Comparison of ENCODE assay signal across 17 mouse cellular contexts in genomic region chr14:73452321-73453082, GRCm38 (mm10). TPM values are rescaled to one million over a fixed set of nuclear protein-coding genes. Genes with fewer than 3 reads are reported as not detected.
DNase-seq lines count a peak whose midpoint lies in the region; ATAC-seq and TF ChIP-seq lines count a peak whose summit lies in the region.
"Had no signal": no experiment of that assay in that cellular context is flagged by ENCODE, and none has a peak within 500 bp of the region (broad histone marks: within the 10 kb centered on the region; RNA-seq: fewer than 3 reads in every experiment).

No protein-coding gene starts in this region.

- no peak overlapping the region for H3K9ac ChIP-seq in liver, embryonic 14.5 days (replicated peaks)
- H3K9ac ChIP-seq in stomach, postnatal 0 days (ENCODE audit: low read length): no peak overlapping the region
- H3K9ac ChIP-seq: forebrain, embryonic 15.5 days; hindbrain, embryonic 15.5 days; limb, embryonic 12.5 days; midbrain, embryonic 13.5 days; neural tube, embryonic 15.5 days had no signal

- H3K27me3 ChIP-seq in kidney, adult 2 months (replicated peaks; ENCODE audit: control insufficient read depth, insufficient read depth, low read length): no peaks in the 10 kb centered on the region
- no peaks in the 10 kb centered on the region for H3K27me3 ChIP-seq in liver, embryonic 14.5 days (ENCODE audit: control insufficient read depth, insufficient read depth, low read length)
- no peaks in the 10 kb centered on the region for H3K27me3 ChIP-seq in stomach, postnatal 0 days (ENCODE audit: control insufficient read depth, insufficient read depth, low read length)
- H3K27me3 ChIP-seq: forebrain, embryonic 15.5 days; hindbrain, embryonic 15.5 days; limb, embryonic 12.5 days; midbrain, embryonic 13.5 days had no signal

- no peak for TF ChIP-seq POLR2A in kidney, adult 2 months (IDR thresholded peaks at IDR 0.05; ENCODE audit: low read depth, low read length)

- 0 out of 2 replicates have a peak, but pooled peaks have one; percentile 35 for ATAC-seq in liver, embryonic 14.5 days (ENCODE audit: insufficient read depth)
- ATAC-seq in stomach, postnatal 0 days (ENCODE audit: low FRiP score, low TSS enrichment): no peak
- ATAC-seq: forebrain, embryonic 15.5 days; midbrain, embryonic 13.5 days had no signal

- H3K4me2 ChIP-seq in liver, embryonic 14.5 days (ENCODE audit: low read depth): no peak overlapping the region
- no peak overlapping the region; the same call in 1 of the 2 replicates for H3K4me2 ChIP-seq in stomach, postnatal 0 days (replicated peaks; ENCODE audit: low read depth)
- H3K4me2 ChIP-seq: forebrain, embryonic 15.5 days; hindbrain, embryonic 15.5 days; limb, embryonic 12.5 days; midbrain, embryonic 13.5 days; neural tube, embryonic 15.5 days had no signal

- no peaks in the 10 kb centered on the region for H3K36me3 ChIP-seq in kidney, adult 2 months (ENCODE audit: control insufficient read depth, insufficient read depth, low read length)
- H3K36me3 ChIP-seq in liver, embryonic 14.5 days (replicated peaks; ENCODE audit: control insufficient read depth, insufficient read depth, low read depth): no peaks in the 10 kb centered on the region
- H3K36me3 ChIP-seq in stomach, postnatal 0 days (ENCODE audit: control insufficient read depth, insufficient read depth, low read length): no peaks in the 10 kb centered on the region
- H3K36me3 ChIP-seq: forebrain, embryonic 15.5 days; heart, embryonic 10.5 days; hindbrain, embryonic 15.5 days; limb, embryonic 12.5 days; midbrain, embryonic 13.5 days; neural tube, embryonic 15.5 days had no signal

- TF ChIP-seq EP300 in liver, embryonic 14.5 days (IDR thresholded peaks at IDR 0.05; ENCODE audit: low read depth): no peak
- no peak for TF ChIP-seq EP300 in stomach, postnatal 0 days (optimal IDR thresholded peaks at IDR 0.05)

- no peak for DNase-seq in kidney, adult 2 months
- DNase-seq in kidney, postnatal 14 days: no peak
- DNase-seq in lung, postnatal 25 days (ENCODE audit: low spot score): peak; percentile 50
- DNase-seq in lung, postnatal 4 days: no peak
- DNase-seq in liver, embryonic 14.5 days (ENCODE audit: low read depth in 3 of 3, low spot score in 3 of 3): no peak
- peak; percentile 25 for DNase-seq in stomach, postnatal 0 days (ENCODE audit: low spot score)
- no peak for DNase-seq in B cell, adult 2 months
- DNase-seq in right cerebral cortex, postnatal 14 days: no peak
- DNase-seq: gastrocnemius, postnatal 36 days; heart, postnatal 14 days; thymus, postnatal 36 days had no signal

- no peaks in the 10 kb centered on the region for H3K9me3 ChIP-seq in liver, embryonic 14.5 days (ENCODE audit: control insufficient read depth, low read length)
- no peaks in the 10 kb centered on the region for H3K9me3 ChIP-seq in stomach, postnatal 0 days (ENCODE audit: control insufficient read depth, low read length)
- H3K9me3 ChIP-seq: forebrain, embryonic 15.5 days; heart, embryonic 10.5 days; hindbrain, embryonic 15.5 days; limb, embryonic 12.5 days; midbrain, embryonic 13.5 days; neural tube, embryonic 15.5 days had no signal

- H3K4me1 ChIP-seq in kidney, adult 2 months (ENCODE audit: control insufficient read depth, insufficient read depth, low read length): peaks cover 15% of the 10 kb centered on the region
- H3K4me1 ChIP-seq in liver, embryonic 14.5 days (replicated peaks; ENCODE audit: control insufficient read depth in 2 of 2, insufficient read depth in 2 of 2, low read length in 1 of 2): peaks cover 0 to 7% of the 10 kb centered on the region in 2 experiments; a peak in 2 of 4 replicates
- H3K4me1 ChIP-seq in stomach, postnatal 0 days (replicated peaks; ENCODE audit: control insufficient read depth, insufficient read depth): no peaks in the 10 kb centered on the region
- H3K4me1 ChIP-seq: hindbrain, embryonic 15.5 days; midbrain, embryonic 13.5 days; neural tube, embryonic 15.5 days had no signal

- H3K27ac ChIP-seq in kidney, adult 2 months (ENCODE audit: insufficient read depth, low read depth, low read length): peak overlapping the region; percentile 43
- no peak overlapping the region for H3K27ac ChIP-seq in liver, embryonic 14.5 days
- H3K27ac ChIP-seq in stomach, postnatal 0 days (replicated peaks): no peak overlapping the region; the same call in 1 of the 2 replicates
- H3K27ac ChIP-seq: forebrain, embryonic 15.5 days; heart, embryonic 10.5 days; hindbrain, embryonic 15.5 days; limb, embryonic 12.5 days; midbrain, embryonic 13.5 days; neural tube, embryonic 15.5 days had no signal

- no peak for TF ChIP-seq CTCF in kidney, adult 2 months (conservative IDR thresholded peaks at IDR 0.05; ENCODE audit: insufficient read depth, insufficient read length, low read depth, low read length)
- TF ChIP-seq CTCF in liver, embryonic 14.5 days (IDR thresholded peaks at IDR 0.05; ENCODE audit: low read depth): no peak
- TF ChIP-seq CTCF in stomach, postnatal 0 days (IDR thresholded peaks at IDR 0.05; ENCODE audit: low read depth): no peak

- no peak overlapping the region for H3K4me3 ChIP-seq in kidney, adult 2 months (ENCODE audit: insufficient read depth, low read depth, low read length)
- no peak overlapping the region for H3K4me3 ChIP-seq in liver, embryonic 14.5 days (ENCODE audit: insufficient read depth in 1 of 2, low read depth in 2 of 2, low read length in 2 of 2)
- H3K4me3 ChIP-seq in stomach, postnatal 0 days (ENCODE audit: low read depth, low read length): no peak overlapping the region
- H3K4me3 ChIP-seq: forebrain, embryonic 15.5 days; heart, embryonic 10.5 days; hindbrain, embryonic 15.5 days; limb, embryonic 12.5 days; midbrain, embryonic 13.5 days; neural tube, embryonic 15.5 days had no signal

- WGBS in kidney, adult 2 months: 79% methylated on average over 7 of the region's 7 CpGs
- 70% methylated on average over 7 of the region's 7 CpGs for WGBS in liver, embryonic 14.5 days (ENCODE audit: insufficient replicate concordance)
- WGBS in stomach, postnatal 0 days: 61% methylated on average over 7 of the region's 7 CpGs

RNA-seq across cellular contexts. Expression of gene Med4, which starts 57.3 kb away (rescaled TPM):
- 11.8 and 13.6 TPM in 2 replicates for polyA plus RNA-seq in kidney, adult 2 months (2012; rRNA removed)
- 13.3 and 18.2 TPM in 2 replicates for polyA plus RNA-seq in liver, embryonic 14.5 days (2012; rRNA removed)
- polyA plus RNA-seq in liver, embryonic 14.5 days (2014; fragmentation: Nextera tagmentation; extraction: Ambion mirVana): 25.7 and 28.6 TPM in 2 replicates
- 39.4 and 39.5 TPM in 2 replicates for polyA plus RNA-seq in stomach, postnatal 0 days (2015; fragmentation: Nextera tagmentation; extraction: Ambion mirVana)

Comparison
In these comparisons a context has a peak if more than half of its experiments do, and no peak if none do; other contexts are left out.
1. DNase-seq: peak in lung, postnatal 25 days (single experiment) and stomach, postnatal 0 days (single experiment); none in kidney, adult 2 months (single experiment), kidney, postnatal 14 days (single experiment), lung, postnatal 4 days (0 of 2), liver, embryonic 14.5 days (0 of 3), B cell, adult 2 months (0 of 2) and right cerebral cortex, postnatal 14 days (single experiment).